Mouse (Mus musculus) lung, postnatal 0 days (tissue): ENCODE data around the gene Hist1h4i.

Source experiments
- CTCF ChIP-seq: IDR thresholded peaks from 2 replicates; pipeline ENCODE4 v1.5.1; 2016; ENCODE audit warnings: antibody characterized with exemption, mild to moderate bottlenecking
- EP300 ChIP-seq: IDR thresholded peaks from 2 replicates; pipeline ENCODE4 v1.6.1; 2016; ENCODE audit warnings: antibody characterized with exemption, mild to moderate bottlenecking, control low read depth

DNA sequence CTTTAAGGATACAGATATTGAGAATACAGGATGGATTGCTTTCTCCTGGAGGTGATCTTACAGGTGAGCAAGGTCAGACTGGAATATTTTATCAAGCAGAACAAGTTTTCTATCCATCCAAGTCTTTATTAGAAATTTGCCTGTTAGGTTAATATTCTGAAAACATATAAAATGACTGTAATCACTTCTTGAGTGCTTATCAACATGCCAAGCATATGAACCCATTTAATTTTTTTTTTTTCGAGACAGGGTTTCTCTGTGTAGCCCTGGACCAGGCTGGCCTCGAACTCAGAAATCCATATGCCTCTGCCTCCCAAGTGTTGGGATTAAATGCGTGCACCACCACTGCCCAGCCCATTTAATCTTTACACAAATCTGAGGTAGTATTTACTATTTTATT lies 4.2 kb downstream of the Hist1h4i start:
- TF ChIP-seq CTCF: no peak
- no peak for TF ChIP-seq EP300
